11 mouse cellular contexts compared by ENCODE assay signal in genomic region chrX:101740335-101741063, GRCm38 (mm10). TPM values are rescaled to one million over a fixed set of nuclear protein-coding genes. Genes with fewer than 3 reads are reported as not detected.
DNase-seq lines count a peak whose midpoint lies in the region; ATAC-seq and TF ChIP-seq lines count a peak whose summit lies in the region.
"Had no signal": no experiment of that assay in that cellular context is flagged by ENCODE, and none has a peak within 500 bp of the region (broad histone marks: within the 10 kb centered on the region; RNA-seq: fewer than 3 reads in every experiment).

No protein-coding gene starts in this region.

- intact Hi-C loops in gastrocnemius, adult 2 months (cut with DNase I): no loop called here

- H3K9ac ChIP-seq in embryonic facial prominence, embryonic 11.5 days (replicated peaks; ENCODE audit: low read length): no peak overlapping the region
- H3K9ac ChIP-seq in hindbrain, postnatal 0 days (replicated peaks; ENCODE audit: low read length): no peak overlapping the region
- no peak overlapping the region for H3K9ac ChIP-seq in neural tube, embryonic 12.5 days
- H3K9ac ChIP-seq in stomach, postnatal 0 days (ENCODE audit: low read length): no peak overlapping the region

- no peaks in the 10 kb centered on the region; the same call in 1 of the 2 replicates for H3K27me3 ChIP-seq in embryonic facial prominence, embryonic 11.5 days (ENCODE audit: control insufficient read depth, insufficient read depth, low read length)
- no peaks in the 10 kb centered on the region for H3K27me3 ChIP-seq in hindbrain, postnatal 0 days (ENCODE audit: insufficient read depth, low read length)
- no peaks in the 10 kb centered on the region for H3K27me3 ChIP-seq in neural tube, embryonic 12.5 days (replicated peaks)
- no peaks in the 10 kb centered on the region for H3K27me3 ChIP-seq in stomach, postnatal 0 days (ENCODE audit: control insufficient read depth, insufficient read depth, low read length)

- TF ChIP-seq CTCF in hindbrain, postnatal 0 days (IDR thresholded peaks at IDR 0.05; ENCODE audit: low read depth): no peak
- no peak for TF ChIP-seq CTCF in stomach, postnatal 0 days (IDR thresholded peaks at IDR 0.05; ENCODE audit: low read depth)
- TF ChIP-seq CTCF in gastrocnemius, adult 2 months (IDR thresholded peaks at IDR 0.05): no peak

- no peaks in the 10 kb centered on the region for H3K4me1 ChIP-seq in embryonic facial prominence, embryonic 11.5 days (ENCODE audit: control insufficient read depth, insufficient read depth, low read length)
- H3K4me1 ChIP-seq in hindbrain, postnatal 0 days (ENCODE audit: insufficient read depth, low read length): no peaks in the 10 kb centered on the region
- no peaks in the 10 kb centered on the region for H3K4me1 ChIP-seq in neural tube, embryonic 12.5 days
- no peaks in the 10 kb centered on the region for H3K4me1 ChIP-seq in stomach, postnatal 0 days (replicated peaks; ENCODE audit: control insufficient read depth, insufficient read depth)

- peak; percentile 80 for DNase-seq in R1 (ENCODE audit: low read depth, low spot score)
- peak; percentile 43 for DNase-seq in embryonic facial prominence, embryonic 11.5 days (ENCODE audit: low spot score)
- peak; percentile 56 for DNase-seq in hindbrain, postnatal 0 days (ENCODE audit: low spot score)
- DNase-seq in gastrocnemius, postnatal 4 days (ENCODE audit: low spot score in 2 of 2): no peak
- DNase-seq in stomach, postnatal 0 days (ENCODE audit: low spot score): no peak
- DNase-seq in gastrocnemius, postnatal 10 days: no peak
- no peak for DNase-seq in gastrocnemius, adult 2 months
- DNase-seq: gastrocnemius, postnatal 14 days; liver had no signal

- no peak for TF ChIP-seq EP300 in stomach, postnatal 0 days (optimal IDR thresholded peaks at IDR 0.05)

- no peak overlapping the region for H3K4me3 ChIP-seq in embryonic facial prominence, embryonic 11.5 days (ENCODE audit: low read depth, low read length)
- no peak overlapping the region for H3K4me3 ChIP-seq in hindbrain, postnatal 0 days (ENCODE audit: low read length)
- H3K4me3 ChIP-seq in neural tube, embryonic 12.5 days: no peak overlapping the region
- H3K4me3 ChIP-seq in stomach, postnatal 0 days (ENCODE audit: low read depth, low read length): no peak overlapping the region
- no peak overlapping the region for H3K4me3 ChIP-seq in gastrocnemius, adult 2 months

- no peaks in the 10 kb centered on the region for H3K36me3 ChIP-seq in embryonic facial prominence, embryonic 11.5 days (replicated peaks; ENCODE audit: control insufficient read depth, insufficient read depth, low read depth, low read length)
- H3K36me3 ChIP-seq in hindbrain, postnatal 0 days (ENCODE audit: insufficient read depth, low read length): no peaks in the 10 kb centered on the region
- no peaks in the 10 kb centered on the region for H3K36me3 ChIP-seq in neural tube, embryonic 12.5 days
- H3K36me3 ChIP-seq in stomach, postnatal 0 days (ENCODE audit: control insufficient read depth, insufficient read depth, low read length): no peaks in the 10 kb centered on the region

- H3K27ac ChIP-seq in embryonic facial prominence, embryonic 11.5 days (replicated peaks; ENCODE audit: low read depth, low read length): no peak overlapping the region
- no peak overlapping the region; the same call in 1 of the 2 replicates for H3K27ac ChIP-seq in hindbrain, postnatal 0 days
- no peak overlapping the region for H3K27ac ChIP-seq in neural tube, embryonic 12.5 days
- H3K27ac ChIP-seq in stomach, postnatal 0 days (replicated peaks): no peak overlapping the region
- H3K27ac ChIP-seq in gastrocnemius, adult 2 months: no peak overlapping the region

- WGBS in embryonic facial prominence, embryonic 11.5 days: 55% methylated on average over 6 of the region's 6 CpGs
- 50% methylated on average over 6 of the region's 6 CpGs for WGBS in hindbrain, postnatal 0 days
- 45% methylated on average over 6 of the region's 6 CpGs for WGBS in neural tube, embryonic 12.5 days
- WGBS in stomach, postnatal 0 days: 53% methylated on average over 6 of the region's 6 CpGs

- H3K4me2 ChIP-seq in embryonic facial prominence, embryonic 11.5 days (ENCODE audit: low read depth, low read length): no peak overlapping the region
- no peak overlapping the region for H3K4me2 ChIP-seq in hindbrain, postnatal 0 days (ENCODE audit: low read depth, low read length)
- H3K4me2 ChIP-seq in neural tube, embryonic 12.5 days (replicated peaks): no peak overlapping the region
- no peak overlapping the region for H3K4me2 ChIP-seq in stomach, postnatal 0 days (replicated peaks; ENCODE audit: low read depth)

- ATAC-seq in embryonic facial prominence, embryonic 11.5 days (replicated peaks; ENCODE audit: insufficient number of reproducible peaks, low FRiP score, low TSS enrichment, low read depth): no peak; the same call in 1 of the 2 replicates
- ATAC-seq in hindbrain, postnatal 0 days: peak; percentile 87
- ATAC-seq in neural tube, embryonic 12.5 days (ENCODE audit: low FRiP score, low read depth): peak; percentile 58; the same call in 1 of the 2 replicates
- no peak for ATAC-seq in stomach, postnatal 0 days (ENCODE audit: low FRiP score, low TSS enrichment)
- ATAC-seq: intestine, embryonic 16.5 days had no signal

- H3K9me3 ChIP-seq in embryonic facial prominence, embryonic 11.5 days (replicated peaks; ENCODE audit: control insufficient read depth, low read length): no peaks in the 10 kb centered on the region
- H3K9me3 ChIP-seq in hindbrain, postnatal 0 days (ENCODE audit: low read length): no peaks in the 10 kb centered on the region
- no peaks in the 10 kb centered on the region for H3K9me3 ChIP-seq in neural tube, embryonic 12.5 days
- H3K9me3 ChIP-seq in stomach, postnatal 0 days (ENCODE audit: control insufficient read depth, low read length): no peaks in the 10 kb centered on the region

RNA-seq across cellular contexts. Expression of gene Cxcr3, which starts 6.4 kb away (rescaled TPM):
- 0.43 TPM in 1 of 2 replicates, not detected in the other for polyA plus RNA-seq in embryonic facial prominence, embryonic 11.5 days (2014; fragmentation: Nextera tagmentation; extraction: Ambion mirVana)
- total RNA-seq in hindbrain, postnatal 0 days (2014; rRNA removed): 0.16 TPM in 1 of 2 replicates, not detected in the other
- polyA plus RNA-seq in hindbrain, postnatal 0 days (2015; fragmentation: Nextera tagmentation; extraction: Ambion mirVana): 0.08 and 0.30 TPM in 2 replicates
- 0.22 TPM in 1 of 2 replicates, not detected in the other for polyA plus RNA-seq in neural tube, embryonic 12.5 days (2016; fragmentation: Nextera tagmentation; extraction: Ambion mirVana)
- under 1 TPM; 0.54 to 0.61 TPM for total RNA-seq in gastrocnemius, postnatal 4 days (2021)
- polyA plus RNA-seq in stomach, postnatal 0 days (2015; fragmentation: Nextera tagmentation; extraction: Ambion mirVana): 0.29 and 0.48 TPM in 2 replicates
- under 1 TPM; 0.29 to 0.40 TPM for total RNA-seq in gastrocnemius, postnatal 10 days (2021)
- total RNA-seq in gastrocnemius, adult 2 months (2021): not detected

RNA-seq across cellular contexts. Expression of gene Gm4779, which starts 53.7 kb away (rescaled TPM):
- not detected in 2 replicates for polyA plus RNA-seq in embryonic facial prominence, embryonic 11.5 days (2014; fragmentation: Nextera tagmentation; extraction: Ambion mirVana)
- total RNA-seq in hindbrain, postnatal 0 days (2014; rRNA removed): 0.05 TPM in 1 of 2 replicates, not detected in the other
- polyA plus RNA-seq in hindbrain, postnatal 0 days (2015; fragmentation: Nextera tagmentation; extraction: Ambion mirVana): not detected in 2 replicates
- polyA plus RNA-seq in neural tube, embryonic 12.5 days (2016; fragmentation: Nextera tagmentation; extraction: Ambion mirVana): 0.32 and 0.42 TPM in 2 replicates
- not detected for total RNA-seq in gastrocnemius, postnatal 4 days (2021)
- polyA plus RNA-seq in stomach, postnatal 0 days (2015; fragmentation: Nextera tagmentation; extraction: Ambion mirVana): not detected in 2 replicates
- not detected for total RNA-seq in gastrocnemius, postnatal 10 days (2021)
- total RNA-seq in gastrocnemius, adult 2 months (2021): not detected
- total RNA-seq: gastrocnemius, postnatal 14 days had no signal

RNA-seq across cellular contexts. Expression of gene 8030474K03Rik, which starts 54.0 kb away (rescaled TPM):
- polyA plus RNA-seq in embryonic facial prominence, embryonic 11.5 days (2014; fragmentation: Nextera tagmentation; extraction: Ambion mirVana): 0.14 TPM in 1 of 2 replicates, not detected in the other
- total RNA-seq in hindbrain, postnatal 0 days (2014; rRNA removed): 1.8 TPM in 1 of 2 replicates, not detected in the other
- polyA plus RNA-seq in hindbrain, postnatal 0 days (2015; fragmentation: Nextera tagmentation; extraction: Ambion mirVana): 0.10 TPM in 1 of 2 replicates, not detected in the other
- not detected in 2 replicates for polyA plus RNA-seq in neural tube, embryonic 12.5 days (2016; fragmentation: Nextera tagmentation; extraction: Ambion mirVana)
- not detected for total RNA-seq in gastrocnemius, postnatal 4 days (2021)
- not detected in 2 replicates for polyA plus RNA-seq in stomach, postnatal 0 days (2015; fragmentation: Nextera tagmentation; extraction: Ambion mirVana)
- total RNA-seq in gastrocnemius, postnatal 10 days (2021): not detected
- total RNA-seq in gastrocnemius, adult 2 months (2021): not detected
- total RNA-seq: gastrocnemius, postnatal 14 days had no signal

Comparison
In these comparisons a context has a peak if more than half of its experiments do, and no peak if none do; other contexts are left out.
1. DNase-seq: peak in R1 (single experiment), embryonic facial prominence, embryonic 11.5 days (single experiment) and hindbrain, postnatal 0 days (single experiment); none in gastrocnemius, postnatal 4 days (0 of 2), stomach, postnatal 0 days (single experiment), gastrocnemius, postnatal 10 days (single experiment) and gastrocnemius, adult 2 months (single experiment).
2. ATAC-seq: peak in hindbrain, postnatal 0 days (single experiment) and neural tube, embryonic 12.5 days (single experiment); none in embryonic facial prominence, embryonic 11.5 days (single experiment) and stomach, postnatal 0 days (single experiment).